Mouse (Mus musculus) cerebellum, adult 11 months (tissue): ENCODE data around the gene Cer1.
A peak's percentile ranks its signal among the peaks of the same experiment; 100 is the strongest.

ENCODE experiments used
- DNase-seq: peaks from one replicate; pipeline ENCODE4 v3.0.0; 2022

Cer1 gene

GRCm38 (mm10) chr4:82884636-82885534 lies at the start of gene Cer1:
Gene Cer1, minus strand, starts transcription at chr4:82885148.
- DNase-seq: peak; percentile 46

GRCm38 (mm10) chr4:82934308-82934707 lies 49.4 kb upstream of the Cer1 start:
- no peak for DNase-seq

DNA sequence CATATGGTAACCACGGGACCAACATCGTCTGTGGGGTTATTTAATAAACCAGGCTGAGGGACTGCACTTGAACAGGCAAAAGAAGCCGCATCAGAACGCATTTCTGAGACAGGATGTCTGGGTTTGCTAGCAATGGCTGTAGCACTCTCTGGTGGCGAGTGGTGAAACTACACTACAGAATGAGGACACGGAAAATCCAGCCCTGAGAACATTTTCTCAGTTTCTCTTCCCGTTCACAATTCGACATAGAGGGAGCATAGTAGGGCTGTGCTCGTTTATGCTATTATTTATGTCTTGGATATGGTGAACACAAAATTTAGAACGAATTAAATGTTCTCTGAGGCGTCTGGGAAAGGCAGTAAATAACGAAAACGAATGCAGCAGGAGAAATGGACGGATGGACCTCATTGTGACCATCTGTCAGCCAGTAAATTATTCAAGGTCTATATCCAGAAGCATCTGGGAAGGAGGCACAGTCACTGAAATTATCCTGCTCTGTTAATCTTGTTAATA lies 48.8 kb upstream of the Cer1 start:
- peak; percentile 76 for DNase-seq

DNA sequence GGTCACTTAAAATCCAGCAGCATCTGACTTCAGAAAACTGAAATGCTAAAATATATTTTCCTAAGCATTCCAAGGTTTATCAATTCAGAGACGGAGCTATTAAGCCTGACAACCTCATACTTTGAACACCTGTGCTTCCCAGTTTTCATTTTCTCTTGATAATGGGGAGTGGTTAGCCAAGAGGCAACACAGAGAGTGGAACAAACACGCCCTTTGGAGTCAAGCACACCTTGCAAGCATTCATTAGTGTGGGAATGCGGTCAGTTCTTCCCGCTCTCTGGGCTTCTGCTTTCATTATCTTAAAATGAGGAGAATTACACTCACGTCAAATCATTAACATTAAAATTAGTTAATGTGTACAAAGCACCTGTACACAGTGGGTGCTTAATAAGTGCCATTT lies 45.1 kb upstream of the Cer1 start:
- no peak for DNase-seq

- DNase-seq: no peak
Observed at GRCm38 (mm10) chr4:82921962-82922361, 37.0 kb upstream of the Cer1 start.

DNA sequence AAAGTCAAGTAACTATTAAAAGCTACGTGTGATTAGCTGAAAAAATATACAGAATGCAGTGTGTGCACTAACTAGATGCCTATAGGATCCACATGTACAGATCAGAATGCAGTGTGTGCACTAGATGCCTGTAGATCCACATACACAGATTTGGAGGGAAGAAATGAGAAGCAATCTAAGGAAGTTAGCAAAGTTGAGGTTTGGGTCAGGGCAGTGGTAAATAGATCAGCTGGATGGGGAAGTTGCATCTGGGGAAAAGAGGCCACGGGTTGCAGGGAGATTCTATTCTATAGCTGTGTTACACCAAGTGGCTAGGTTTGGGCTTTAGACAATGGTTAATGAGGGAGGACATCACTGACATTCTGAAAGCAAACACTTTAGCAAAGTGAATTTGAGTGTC lies 33.7 kb upstream of the Cer1 start:
- DNase-seq: no peak

GRCm38 (mm10) chr4:82916678-82917050 lies 31.7 kb upstream of the Cer1 start:
- DNase-seq: no peak

- DNase-seq: no peak
Observed at GRCm38 (mm10) chr4:82916003-82916677, 31.2 kb upstream of the Cer1 start.

DNA sequence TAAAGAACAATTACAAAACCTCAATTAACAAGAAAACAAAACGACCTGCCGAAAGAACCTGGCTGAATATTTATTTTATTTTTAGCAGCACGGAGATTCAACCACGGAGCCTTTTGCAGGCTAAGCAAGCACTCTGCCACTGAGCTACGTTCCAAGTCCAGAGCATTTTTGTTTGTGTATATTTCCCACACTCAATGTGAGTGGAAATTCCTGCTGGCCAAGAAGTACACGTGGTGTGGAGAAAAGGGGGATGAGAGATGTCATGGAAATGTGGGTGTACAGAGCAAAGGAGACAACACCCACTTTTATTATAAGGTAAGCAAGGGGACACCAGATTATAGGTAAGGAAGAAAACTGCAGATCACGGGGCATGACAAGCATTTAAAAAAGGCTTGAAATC lies 30.6 kb upstream of the Cer1 start:
- DNase-seq: no peak

DNA sequence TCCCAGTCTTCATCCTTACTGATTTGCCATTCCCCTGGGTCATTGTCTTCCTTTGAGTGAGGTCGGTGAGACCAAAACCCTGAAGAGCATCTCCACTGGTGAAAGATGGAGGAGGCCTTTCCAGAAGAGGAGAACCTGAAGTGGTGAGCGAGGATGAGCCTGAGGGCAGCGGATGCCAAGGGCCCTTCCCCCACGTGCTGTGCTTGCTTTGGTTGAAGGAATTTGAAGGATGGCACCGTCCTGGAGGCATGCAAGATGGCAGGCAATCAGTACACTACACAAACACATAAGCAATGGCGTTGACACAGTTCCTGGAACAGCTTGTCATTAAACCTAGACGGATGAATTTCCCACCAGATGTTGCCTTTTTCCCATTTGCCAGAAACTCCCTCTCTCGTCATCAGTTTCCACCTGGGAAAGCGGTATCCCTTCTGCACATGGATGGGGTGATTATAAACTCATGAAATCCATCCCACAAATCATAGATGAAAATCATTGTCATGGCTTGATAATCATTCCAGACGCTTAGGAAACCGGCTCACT lies 29.7 kb upstream of the Cer1 start:
- no peak for DNase-seq

DNA sequence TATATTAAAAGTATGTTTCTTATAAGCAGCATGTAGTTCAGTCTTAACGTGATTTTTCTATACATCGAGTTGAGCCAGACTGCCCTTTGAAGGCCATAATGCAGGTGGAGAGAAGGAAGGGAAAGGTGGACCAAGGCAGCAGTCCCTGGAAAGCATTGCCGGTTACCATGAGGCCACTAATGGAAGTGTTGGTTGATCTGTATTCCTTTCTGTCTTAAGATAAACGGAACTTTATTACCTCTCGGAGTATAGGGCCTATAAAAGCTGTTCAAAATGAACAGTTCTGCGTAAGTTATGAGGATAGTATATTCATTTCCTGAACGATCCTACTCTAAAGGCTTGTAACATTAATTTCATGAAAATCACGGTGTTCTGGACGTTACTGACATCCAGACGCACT lies 10.3 kb upstream of the Cer1 start:
- DNase-seq: no peak

- DNase-seq: no peak
Observed at GRCm38 (mm10) chr4:82892247-82892646, 7.3 kb upstream of the Cer1 start.

- no peak for DNase-seq
Observed at GRCm38 (mm10) chr4:82891566-82891965, 6.6 kb upstream of the Cer1 start.

DNA sequence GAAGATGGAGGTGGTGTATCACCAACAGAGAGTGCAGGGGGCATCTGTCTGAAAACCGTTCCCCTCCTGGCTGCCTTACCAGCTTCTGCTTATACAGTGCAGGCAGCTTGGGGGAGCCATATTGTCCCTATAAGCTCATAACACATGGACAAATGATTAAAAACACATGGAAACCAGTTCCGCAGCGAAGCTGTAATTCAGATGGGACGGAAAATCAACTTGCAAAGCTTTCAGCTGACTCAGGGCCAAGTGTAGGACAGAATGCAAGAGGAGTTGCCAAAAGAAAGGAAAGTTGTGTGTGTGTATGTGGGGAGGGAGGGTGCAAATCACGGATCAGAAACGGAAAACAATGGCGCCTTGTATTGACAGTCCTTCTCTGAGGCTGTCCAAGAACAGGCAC lies 6.1 kb upstream of the Cer1 start:
- DNase-seq: no peak

- no peak for DNase-seq
Observed at GRCm38 (mm10) chr4:82890585-82890984, 5.6 kb upstream of the Cer1 start.

DNA sequence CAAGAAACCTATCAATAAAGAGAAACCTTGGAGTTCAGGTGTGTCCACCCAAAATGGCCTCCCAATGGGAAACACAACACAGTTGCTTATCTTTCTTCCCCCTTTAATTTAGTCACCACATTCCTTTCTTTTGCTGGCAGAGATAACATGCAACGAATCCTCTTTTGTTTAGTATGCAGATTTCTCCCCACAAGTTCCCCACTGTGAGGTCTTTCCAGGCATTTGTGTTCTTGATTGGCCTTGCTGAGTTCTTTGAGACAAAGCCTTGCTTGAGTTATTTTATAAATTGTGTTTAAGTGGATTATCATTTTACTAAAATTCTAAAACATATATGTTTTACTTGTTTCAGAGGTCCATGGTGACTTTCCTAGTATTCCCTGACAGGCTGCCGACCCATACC lies 1.2 kb upstream of the Cer1 start:
- DNase-seq: no peak

DNA sequence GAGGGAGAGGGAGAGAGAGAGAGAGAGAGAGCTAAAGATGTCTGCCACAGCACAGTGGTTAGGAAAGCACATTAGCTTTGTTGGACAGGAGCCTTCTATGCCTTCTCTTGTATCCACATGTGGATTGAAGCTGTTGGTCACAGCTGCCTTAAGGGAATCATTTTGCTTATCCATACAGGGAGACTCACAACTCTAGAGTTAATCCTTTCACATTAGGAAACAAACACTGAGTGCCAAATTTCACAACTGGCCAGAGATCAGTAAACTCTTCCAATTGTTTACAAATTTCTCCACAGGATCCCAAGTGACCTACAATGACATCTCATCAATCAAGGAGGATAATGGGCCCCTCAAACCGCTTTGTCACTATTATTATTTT lies 576 bp upstream of the Cer1 start:
- no peak for DNase-seq

GRCm38 (mm10) chr4:82882500-82882899 lies 2.4 kb downstream of the Cer1 start:
- no peak for DNase-seq

GRCm38 (mm10) chr4:82881366-82881765 lies 3.6 kb downstream of the Cer1 start:
- no peak for DNase-seq

GRCm38 (mm10) chr4:82880243-82880642 lies 4.7 kb downstream of the Cer1 start:
- DNase-seq: no peak

- no peak for DNase-seq
Observed at GRCm38 (mm10) chr4:82879152-82879551, 5.8 kb downstream of the Cer1 start.

DNA sequence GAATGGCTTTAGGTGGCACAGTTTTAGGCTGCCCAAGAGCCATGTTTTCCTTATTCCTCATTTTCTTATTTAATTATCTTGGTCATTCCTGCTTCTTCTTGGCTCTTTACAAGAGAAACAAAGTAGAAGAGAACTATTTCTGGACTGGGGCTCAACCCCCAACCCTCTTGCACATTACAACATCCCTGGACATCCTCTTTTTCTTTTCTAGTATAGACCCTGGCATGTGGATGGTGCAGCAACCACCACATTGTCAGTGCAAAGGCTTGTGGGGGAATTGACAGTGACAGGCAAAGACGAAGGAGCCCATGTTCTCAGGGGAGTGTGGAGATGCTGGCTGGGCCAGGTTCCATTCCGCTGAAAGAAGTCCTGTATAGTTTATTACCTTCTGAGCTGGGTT lies 8.3 kb downstream of the Cer1 start:
- DNase-seq: no peak

DNA sequence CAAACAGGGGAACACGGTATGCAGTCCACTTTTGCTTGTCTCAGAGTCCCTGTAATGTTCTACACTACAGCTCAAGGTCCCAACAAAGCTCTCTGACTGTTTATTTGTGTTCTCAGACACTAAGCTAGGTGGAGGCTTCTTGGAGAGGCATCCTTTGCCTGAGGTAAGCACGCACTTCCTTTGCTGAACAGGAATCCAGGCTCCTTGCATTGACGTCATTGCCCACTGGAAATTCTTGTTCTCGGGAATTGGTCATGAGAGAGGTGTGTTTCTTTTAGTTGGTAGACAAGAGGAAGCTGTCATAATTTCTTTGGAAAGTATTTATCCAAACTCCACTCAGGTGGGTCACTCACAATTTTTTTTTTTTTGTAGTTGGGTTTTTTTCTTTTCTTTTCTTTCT lies 9.4 kb downstream of the Cer1 start:
- DNase-seq: no peak

DNA sequence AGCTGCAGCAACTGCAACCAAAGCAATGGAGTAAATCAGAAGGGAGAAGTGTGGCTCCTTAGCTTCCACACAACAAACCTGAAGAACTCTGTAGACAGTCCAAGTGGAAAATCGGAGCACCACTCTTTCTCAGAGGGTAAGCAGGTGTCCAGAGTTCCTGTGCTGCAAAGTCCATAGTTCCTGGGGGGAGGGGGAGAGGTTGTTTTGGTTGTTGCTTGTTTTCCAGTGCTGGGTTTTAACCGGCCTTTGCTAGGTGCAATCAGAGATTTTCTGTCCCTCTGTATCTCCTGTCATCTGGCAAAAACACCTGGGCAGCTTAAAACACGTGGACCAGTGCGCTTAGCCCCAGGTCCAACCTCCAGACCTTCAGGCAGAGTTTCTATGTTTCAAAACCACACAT lies 10.2 kb downstream of the Cer1 start:
- no peak for DNase-seq
